Mouse (Mus musculus): ENCODE measurements around the gene Pcna. TPM values are rescaled to one million over a fixed set of nuclear protein-coding genes. Genes with fewer than 3 reads are reported as not detected.

Pcna gene
- total and polyA plus RNA-seq, 3 experiments: 308 to 541 (median 427) TPM

DNA sequence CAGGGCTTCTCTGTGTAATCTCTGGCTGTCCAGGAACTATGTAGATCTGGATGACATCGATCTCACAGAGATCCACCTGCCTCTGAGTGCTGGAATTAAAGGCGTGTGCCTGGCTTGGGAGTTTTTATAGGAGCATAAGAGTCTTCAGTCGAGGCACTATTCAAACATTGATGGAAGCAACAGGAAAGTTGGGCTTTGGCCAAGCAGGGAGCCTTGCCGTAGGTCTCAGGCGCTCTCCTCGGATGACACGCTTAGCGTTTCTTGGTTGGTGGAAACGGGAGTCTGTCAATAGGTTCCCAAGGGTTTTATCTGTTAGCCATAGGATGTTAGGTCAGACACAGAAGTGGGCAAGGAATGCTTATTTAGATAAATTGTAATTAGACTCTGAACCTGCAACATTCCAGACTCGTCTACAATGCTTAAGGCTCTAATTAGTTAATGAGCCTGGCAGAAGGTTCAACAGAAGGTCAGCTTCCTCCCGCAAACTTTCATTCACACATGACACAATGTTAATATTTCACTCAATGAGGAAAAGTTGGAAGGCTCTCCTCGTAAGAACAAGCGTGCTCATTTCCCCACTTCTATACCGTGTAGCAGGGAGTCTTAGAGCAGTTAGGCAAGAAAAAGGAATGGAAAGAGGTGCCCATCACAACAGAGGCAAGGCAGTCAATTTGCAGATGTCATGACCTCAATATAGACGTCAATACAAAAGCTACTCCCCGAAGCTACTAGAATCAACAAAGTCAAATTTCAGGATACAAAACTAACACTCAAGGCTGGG, 18.9 kb downstream of the Pcna start:
- H3K27me3 ChIP-seq (ENCODE audit: control insufficient read depth in 1 of 2, insufficient read depth in 2 of 2, low read length in 2 of 2): no peaks in the 10 kb centered on the region
- TF ChIP-seq CHD2 (IDR thresholded peaks at IDR 0.05; ENCODE audit: low read length): no peak
- no peak for TF ChIP-seq ZNF384 (IDR thresholded peaks at IDR 0.05; ENCODE audit: low read depth, low read length)
- DNase-seq (ENCODE audit: low read depth, low spot score): no peak
- H3K36me3 ChIP-seq (ENCODE audit: control insufficient read depth in 1 of 2, insufficient read depth in 2 of 2, low read length in 2 of 2): no peaks in the 10 kb centered on the region
- no peak overlapping the region for H3K27ac ChIP-seq (ENCODE audit: control insufficient read depth, low read depth, low read length)
- H3K79me2 ChIP-seq (ENCODE audit: control insufficient read depth, insufficient read depth, low read length, poor library complexity): no peaks in the 10 kb centered on the region
- no peaks in the 10 kb centered on the region for H3K9me3 ChIP-seq (replicated peaks; ENCODE audit: insufficient read depth, low read length)
- H3K4me3 ChIP-seq (ENCODE audit: control insufficient read depth in 1 of 2, insufficient read depth in 1 of 2, low read depth in 2 of 2, low read length in 2 of 2): no peak overlapping the region
- no peak overlapping the region for H3K9ac ChIP-seq (ENCODE audit: control insufficient read depth, low read depth, low read length, poor library complexity, severe bottlenecking)
- H3K4me1 ChIP-seq (ENCODE audit: control insufficient read depth in 1 of 2, insufficient read depth in 2 of 2, low read length in 2 of 2): no peaks in the 10 kb centered on the region

DNA sequence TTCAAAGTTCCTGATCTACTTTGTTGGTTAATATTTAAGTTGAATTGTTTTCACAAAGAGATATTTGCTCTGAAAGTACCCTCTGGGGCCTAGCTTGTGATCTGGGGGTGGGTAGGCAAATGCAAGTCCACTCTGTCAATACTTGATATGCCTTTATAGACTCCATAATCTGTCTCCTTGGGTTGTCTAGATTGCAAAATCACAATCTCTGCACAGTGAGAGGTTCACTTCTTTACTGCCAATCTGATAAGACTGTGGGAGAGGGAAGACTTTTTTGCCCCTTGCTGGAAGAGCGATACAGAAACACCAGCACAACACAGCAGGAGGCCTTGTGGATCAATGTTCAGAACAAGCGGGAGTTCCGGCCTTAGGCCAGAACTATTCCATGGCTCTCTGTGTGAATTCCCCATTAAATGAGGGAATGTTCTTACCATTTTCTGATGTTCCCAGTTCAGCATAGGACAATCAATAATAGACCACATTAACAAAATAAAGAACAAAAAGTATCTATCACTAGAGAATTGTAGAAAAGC, 20.6 kb downstream of the Pcna start:
- DNase-seq (ENCODE audit: low read depth, low spot score): no peak
- Histone ChIP-seq H3K9ac (ENCODE audit: control insufficient read depth, low read depth, low read length, poor library complexity, severe bottlenecking) (no peak overlapping the region), H3K27me3 (ENCODE audit: control insufficient read depth in 1 of 2, insufficient read depth in 2 of 2, low read length in 2 of 2) (no peaks in the 10 kb centered on the region), H3K9me3 (replicated peaks; ENCODE audit: insufficient read depth, low read length) (no peaks in the 10 kb centered on the region), H3K36me3 (ENCODE audit: control insufficient read depth in 1 of 2, insufficient read depth in 2 of 2, low read length in 2 of 2) (no peaks in the 10 kb centered on the region), H3K4me1 (ENCODE audit: control insufficient read depth in 1 of 2, insufficient read depth in 2 of 2, low read length in 2 of 2) (no peaks in the 10 kb centered on the region), H3K4me3 (ENCODE audit: control insufficient read depth in 1 of 2, insufficient read depth in 1 of 2, low read depth in 2 of 2, low read length in 2 of 2) (no peak overlapping the region), H3K79me2 (ENCODE audit: control insufficient read depth, insufficient read depth, low read length, poor library complexity) (no peaks in the 10 kb centered on the region), H3K27ac (ENCODE audit: control insufficient read depth, low read depth, low read length) (no peak overlapping the region)
- peak; percentile 51; the same call in 1 of the 2 replicates for TF ChIP-seq RCOR1 (IDR thresholded peaks at IDR 0.05; ENCODE audit: low read depth, low read length)
- no peak for TF ChIP-seq MYB (IDR thresholded peaks at IDR 0.05; ENCODE audit: low read depth, low read length)
- TF ChIP-seq JUND (IDR thresholded peaks at IDR 0.05; ENCODE audit: low read depth, low read length): no peak

DNA sequence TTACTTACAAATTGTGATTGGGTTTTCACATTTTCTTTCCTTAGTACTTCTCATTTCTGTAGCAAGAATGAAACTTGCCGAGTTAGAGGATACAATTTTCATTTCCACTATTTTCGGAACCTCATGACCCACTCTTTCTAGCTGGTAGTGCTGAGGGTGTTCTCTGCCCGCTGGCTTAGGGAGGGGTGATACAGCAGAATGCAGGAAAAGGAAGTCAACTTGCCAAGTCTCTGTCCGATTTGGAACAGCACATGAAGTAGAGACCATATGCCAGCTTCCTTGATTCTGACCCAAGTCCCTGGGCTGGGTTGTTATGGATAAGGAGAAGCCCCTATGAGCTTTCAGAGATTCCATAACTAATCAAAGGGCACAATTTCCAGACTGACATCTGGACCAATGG, 28.8 kb downstream of the Pcna start:
- Histone ChIP-seq H3K4me3 (ENCODE audit: control insufficient read depth in 1 of 2, insufficient read depth in 1 of 2, low read depth in 2 of 2, low read length in 2 of 2) (no peak overlapping the region), H3K27ac (ENCODE audit: control insufficient read depth, low read depth, low read length) (no peak overlapping the region), H3K27me3 (ENCODE audit: control insufficient read depth in 1 of 2, insufficient read depth in 2 of 2, low read length in 2 of 2) (peaks cover 0 to 1% of the 10 kb centered on the region in 2 experiments; a peak in 1 of 4 replicates), H3K9ac (ENCODE audit: control insufficient read depth, low read depth, low read length, poor library complexity, severe bottlenecking) (no peak overlapping the region), H3K9me3 (replicated peaks; ENCODE audit: insufficient read depth, low read length) (no peaks in the 10 kb centered on the region), H3K4me1 (ENCODE audit: control insufficient read depth in 1 of 2, insufficient read depth in 2 of 2, low read length in 2 of 2) (no peaks in the 10 kb centered on the region), H3K79me2 (ENCODE audit: control insufficient read depth, insufficient read depth, low read length, poor library complexity) (no peaks in the 10 kb centered on the region), H3K36me3 (ENCODE audit: control insufficient read depth in 1 of 2, insufficient read depth in 2 of 2, low read length in 2 of 2) (no peaks in the 10 kb centered on the region)
- DNase-seq (ENCODE audit: low read depth, low spot score): no peak
- TF ChIP-seq ZC3H11A (IDR thresholded peaks at IDR 0.05; ENCODE audit: low read depth, low read length) (no peak), MAZ (IDR thresholded peaks at IDR 0.05; ENCODE audit: low read depth, low read length) (no peak), CHD1 (IDR thresholded peaks at IDR 0.05; ENCODE audit: low read depth, low read length) (no peak), SIN3A (IDR thresholded peaks at IDR 0.05; ENCODE audit: low read length) (no peak), ZMIZ1 (IDR thresholded peaks at IDR 0.05; ENCODE audit: low read depth, low read length) (no peak), TCF12 (IDR thresholded peaks at IDR 0.05; ENCODE audit: low read depth, low read length) (no peak), USF2 (IDR thresholded peaks at IDR 0.05; ENCODE audit: borderline replicate concordance in 1 of 2, insufficient read depth in 1 of 2, low read depth in 1 of 2, low read length in 2 of 2) (no peak), MAX (IDR thresholded peaks at IDR 0.05; ENCODE audit: low read length) (no peak), KAT2A (conservative IDR thresholded peaks at IDR 0.05; ENCODE audit: low read depth, low read length) (no peak), MYB (IDR thresholded peaks at IDR 0.05; ENCODE audit: low read depth, low read length) (no peak)
